Mouse (Mus musculus) stomach, postnatal 0 days (tissue): ENCODE data around the gene Srd5a1. TPM values are rescaled to one million over a fixed set of nuclear protein-coding genes. Genes with fewer than 3 reads are reported as not detected.

Experiments used
- ATAC-seq: fragments of 200-750 bp; cut with Nextera tagmentation; 2 replicates; pipeline ENCODE4 v1.8.0; 2017; ENCODE audit not compliant: low FRiP score, low TSS enrichment
- DNase-seq: peaks from one replicate; pipeline ENCODE4 v3.0.0-alpha.2; 2016; ENCODE audit warnings: low spot score
- H3K27ac ChIP-seq: fragments of 300-500 bp; sonication (generic); replicated peaks from 2 replicates; pipeline ENCODE4 v1.5.1; 2014; ENCODE audit warnings: mild to moderate bottlenecking, control low read depth
- H3K27me3 ChIP-seq: fragments of 300-500 bp; sonication (generic); 2 replicates; pipeline ENCODE4 v1.6.1; 2014; ENCODE audit warnings: low read length; ENCODE audit not compliant: control insufficient read depth, insufficient read depth
- H3K36me3 ChIP-seq: fragments of 300-500 bp; sonication (generic); 2 replicates; pipeline ENCODE4 v1.6.1; 2014; ENCODE audit warnings: low read length, mixed read lengths; ENCODE audit not compliant: control insufficient read depth, insufficient read depth
- H3K4me1 ChIP-seq: fragments of 300-500 bp; sonication (generic); replicated peaks from 2 replicates; pipeline ENCODE4 v1.6.1; 2014; ENCODE audit warnings: antibody characterized with exemption; ENCODE audit not compliant: control insufficient read depth, insufficient read depth
- H3K4me2 ChIP-seq: fragments of 300-500 bp; sonication (generic); replicated peaks from 2 replicates; pipeline ENCODE4 v1.6.1; 2014; ENCODE audit warnings: low read depth, mild to moderate bottlenecking, control low read depth, moderate library complexity
- H3K4me3 ChIP-seq: fragments of 300-500 bp; sonication (generic); 2 replicates; pipeline ENCODE4 v1.5.1; 2014; ENCODE audit warnings: low read depth, low read length, control low read depth
- H3K9ac ChIP-seq: fragments of 300-500 bp; sonication (generic); 2 replicates; pipeline ENCODE4 v1.6.1; 2014; ENCODE audit warnings: mild to moderate bottlenecking, low read length, control low read depth, mixed read lengths
- H3K9me3 ChIP-seq: fragments of 300-500 bp; sonication (generic); 2 replicates; pipeline ENCODE4 v1.6.1; 2016; ENCODE audit warnings: low read length; ENCODE audit not compliant: control insufficient read depth
- CTCF ChIP-seq: IDR thresholded peaks from 2 replicates; pipeline ENCODE4 v1.5.1; 2016; ENCODE audit warnings: antibody characterized with exemption, low read depth, mild to moderate bottlenecking, moderate library complexity
- EP300 ChIP-seq: optimal IDR thresholded peaks from 2 replicates; pipeline ENCODE3; 2016; ENCODE audit warnings: antibody characterized with exemption
- WGBS: fragments of 180-500 bp; shearing (Covaris S2); extraction: QIAGEN DNeasy Blood & Tissue Kit; methylation state at CpG from one replicate; pipeline ENCODE4 v1.1.7; 2014; 5-methylcytosine and 5-hydroxymethylcytosine counted together
- polyA plus RNA-seq: library from polyadenylated mRNA; unstranded; fragments of >200 nt; fragmentation: Nextera tagmentation; extraction: Ambion mirVana; gene quantifications from 2 replicates; pipeline ENCODE4 v1.2.1, GENCODE M21; 2015

Srd5a1 gene
- polyA plus RNA-seq, 1 experiment from 2014 or later: 29.4 TPM

DNA sequence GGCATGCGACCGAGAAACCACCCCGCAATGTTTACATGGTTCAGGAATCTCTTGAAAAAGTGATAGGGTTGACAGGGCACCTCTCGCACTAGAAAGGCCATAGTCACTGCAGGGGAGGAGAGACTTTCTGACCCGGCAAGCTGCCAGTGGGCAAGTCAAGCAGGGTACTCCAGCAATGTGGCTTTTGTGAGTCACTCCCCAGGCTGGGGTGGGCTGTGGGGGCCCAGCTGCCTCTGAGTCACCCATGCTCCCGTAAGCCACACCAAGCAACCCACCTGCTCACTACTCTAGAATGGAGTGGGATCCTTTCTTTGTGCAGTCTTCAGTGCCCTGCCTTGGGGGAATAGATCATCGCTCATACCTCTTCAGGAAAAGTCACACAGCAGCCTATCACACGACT, 17.8 kb downstream of the Srd5a1 start:
- Histone ChIP-seq H3K4me2 (no peak overlapping the region), H3K27ac (0 out of 2 replicates have a peak overlapping the region, but pooled peaks have one; percentile 24), H3K4me1 (no peaks in the 10 kb centered on the region), H3K9me3 (no peaks in the 10 kb centered on the region), H3K27me3 (no peaks in the 10 kb centered on the region), H3K36me3 (no peaks in the 10 kb centered on the region), H3K9ac (no peak overlapping the region), H3K4me3 (no peak overlapping the region)
- no peak for ATAC-seq
- 49% methylated on average over 8 of the region's 8 CpGs for WGBS
- TF ChIP-seq EP300 (no peak), CTCF (no peak)
- no peak for DNase-seq

DNA sequence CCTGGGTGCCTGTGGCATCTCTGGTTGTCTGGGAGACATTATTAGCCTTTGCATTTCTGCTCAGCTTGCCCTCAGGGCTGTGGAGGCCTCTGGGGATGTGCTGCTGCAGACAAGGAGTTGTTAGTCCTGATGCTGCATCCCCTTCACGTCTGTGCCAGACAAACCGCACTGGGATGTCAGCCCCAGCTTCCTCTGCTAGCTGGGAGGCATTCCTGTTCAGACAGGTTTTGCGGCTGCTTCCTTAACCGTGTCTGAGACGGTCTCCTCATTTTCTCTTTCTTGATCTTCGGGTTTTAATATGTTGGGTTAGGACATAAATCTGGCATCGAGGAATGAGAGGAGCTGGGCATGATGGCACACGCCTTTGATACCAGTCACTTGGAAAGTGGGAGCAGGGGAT, 19.0 kb downstream of the Srd5a1 start:
- no peak overlapping the region for H3K9ac ChIP-seq
- H3K36me3 ChIP-seq: no peaks in the 10 kb centered on the region
- H3K9me3 ChIP-seq: no peaks in the 10 kb centered on the region
- DNase-seq: no peak
- H3K4me3 ChIP-seq: no peak overlapping the region
- no peaks in the 10 kb centered on the region for H3K27me3 ChIP-seq
- H3K27ac ChIP-seq: peak overlapping the region; percentile 49; the same call in 1 of the 2 replicates
- WGBS: 72% methylated on average over 8 of the region's 8 CpGs
- H3K4me2 ChIP-seq: no peak overlapping the region
- H3K4me1 ChIP-seq: no peaks in the 10 kb centered on the region
- TF ChIP-seq EP300 (no peak), CTCF (no peak)
- no peak for ATAC-seq

DNA sequence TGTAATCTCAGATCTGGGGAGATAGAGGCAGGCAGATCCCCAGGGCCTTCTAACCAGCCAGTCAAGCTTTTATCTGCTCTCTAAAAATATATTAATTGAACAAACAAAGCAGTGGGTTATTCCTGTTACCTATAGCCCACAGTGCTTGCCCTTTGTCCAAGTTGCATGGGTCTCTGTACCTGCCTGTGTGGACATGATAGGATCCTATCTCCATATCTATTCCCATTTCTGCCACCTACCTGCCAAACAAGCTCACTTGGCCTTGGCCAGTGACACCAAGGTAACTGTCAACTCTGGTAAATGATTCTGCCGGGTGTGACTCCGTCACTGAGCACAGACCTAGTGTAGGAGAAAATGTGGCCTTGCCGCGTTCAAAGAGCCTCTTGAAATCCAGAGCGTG, 19.9 kb downstream of the Srd5a1 start:
- Histone ChIP-seq H3K4me1 (no peaks in the 10 kb centered on the region), H3K4me2 (no peak overlapping the region), H3K27me3 (no peaks in the 10 kb centered on the region), H3K36me3 (no peaks in the 10 kb centered on the region), H3K4me3 (no peak overlapping the region), H3K9ac (no peak overlapping the region), H3K27ac (no peak overlapping the region), H3K9me3 (no peaks in the 10 kb centered on the region)
- DNase-seq (no peak), ATAC-seq (no peak)
- WGBS: 79% methylated on average over 5 of the region's 5 CpGs
- TF ChIP-seq CTCF (no peak), EP300 (no peak)

DNA sequence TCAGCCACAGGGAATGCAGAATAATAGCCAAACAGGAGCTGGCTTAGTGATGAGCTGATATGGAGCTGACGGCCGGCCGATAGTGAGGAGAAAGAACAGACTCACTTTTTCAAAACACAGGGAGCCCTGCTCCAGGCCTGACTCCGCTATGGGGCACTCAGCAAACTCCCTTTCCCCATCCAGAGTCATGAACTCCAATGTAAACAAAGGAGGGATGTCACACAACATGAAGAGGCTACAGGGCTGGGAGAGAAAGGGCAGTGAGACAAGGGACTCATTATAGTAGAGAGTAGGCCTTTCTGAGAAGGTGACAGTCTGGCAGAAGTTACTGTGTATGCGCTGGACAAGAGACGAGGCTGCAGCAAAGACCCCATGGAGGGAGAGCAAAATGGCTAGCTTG, 23.0 kb downstream of the Srd5a1 start:
- H3K4me1 ChIP-seq: no peaks in the 10 kb centered on the region
- ATAC-seq (no peak), DNase-seq (no peak)
- no peak overlapping the region for H3K27ac ChIP-seq
- H3K9me3 ChIP-seq: no peaks in the 10 kb centered on the region
- 44% methylated on average over 6 of the region's 6 CpGs for WGBS
- no peaks in the 10 kb centered on the region for H3K27me3 ChIP-seq
- no peak overlapping the region for H3K9ac ChIP-seq
- TF ChIP-seq EP300 (no peak), CTCF (no peak)
- H3K36me3 ChIP-seq: no peaks in the 10 kb centered on the region
- H3K4me2 ChIP-seq: no peak overlapping the region
- H3K4me3 ChIP-seq: no peak overlapping the region

DNA sequence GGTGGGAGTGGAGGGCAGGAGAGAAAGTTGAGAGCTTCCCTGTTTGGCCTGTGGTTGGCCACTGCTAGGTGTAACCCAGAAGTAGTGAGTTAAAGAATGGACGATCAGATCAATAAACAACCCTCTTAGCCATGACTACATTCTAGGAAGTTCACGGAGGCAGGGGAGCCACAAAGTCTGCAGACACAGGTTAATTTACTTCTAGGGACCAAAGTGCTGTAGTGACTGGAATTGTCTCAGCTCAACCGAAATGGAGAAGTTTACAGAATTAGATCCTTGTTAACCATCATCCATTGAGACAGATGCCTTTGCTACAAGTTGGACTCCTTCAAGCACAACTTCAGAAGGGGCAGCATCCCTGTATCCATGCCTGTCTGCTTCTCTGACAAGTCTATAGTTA, 23.4 kb downstream of the Srd5a1 start:
- no peaks in the 10 kb centered on the region for H3K9me3 ChIP-seq
- no peak overlapping the region for H3K9ac ChIP-seq
- TF ChIP-seq EP300: no peak
- no peak for TF ChIP-seq CTCF
- no peaks in the 10 kb centered on the region for H3K4me1 ChIP-seq
- H3K4me2 ChIP-seq: no peak overlapping the region
- WGBS: 52% methylated on average over 3 of the region's 3 CpGs
- no peaks in the 10 kb centered on the region for H3K36me3 ChIP-seq
- DNase-seq (no peak), ATAC-seq (no peak)
- H3K27me3 ChIP-seq: no peaks in the 10 kb centered on the region
- H3K4me3 ChIP-seq: no peak overlapping the region
- no peak overlapping the region for H3K27ac ChIP-seq

DNA sequence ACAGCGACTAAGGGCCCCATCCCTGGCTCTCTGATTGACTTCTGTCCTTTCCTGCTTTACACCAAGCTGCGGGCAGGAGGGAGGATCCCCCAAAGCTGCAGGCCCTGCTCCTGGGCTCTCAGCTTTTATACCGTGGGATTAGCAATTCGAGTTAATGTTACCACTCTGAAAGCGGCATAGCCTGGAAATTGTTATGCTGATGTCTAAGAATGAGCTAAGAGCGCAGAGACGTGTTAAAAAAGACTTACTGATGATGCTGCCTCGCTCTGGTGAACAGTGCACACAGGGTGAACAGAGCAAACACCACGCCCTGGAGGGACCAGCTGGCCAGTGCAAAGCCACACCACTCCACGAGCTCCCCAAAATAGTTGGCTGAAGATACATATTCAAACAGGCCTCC, 24.9 kb downstream of the Srd5a1 start:
- Histone ChIP-seq H3K4me3 (no peak overlapping the region), H3K4me1 (no peaks in the 10 kb centered on the region), H3K9me3 (no peaks in the 10 kb centered on the region), H3K9ac (no peak overlapping the region), H3K4me2 (no peak overlapping the region), H3K36me3 (no peaks in the 10 kb centered on the region), H3K27ac (no peak overlapping the region), H3K27me3 (no peaks in the 10 kb centered on the region)
- DNase-seq (no peak), ATAC-seq (no peak)
- TF ChIP-seq CTCF: no peak
- TF ChIP-seq EP300: no peak
- WGBS: 59% methylated on average over 10 of the region's 10 CpGs
